ENCODE assay signal across 7 mouse cellular contexts in genomic region chr10:99592220-99592619, GRCm38 (mm10).
DNase-seq lines count a peak whose midpoint lies in the region.

No protein-coding gene starts in this region.

- H3K9me3 ChIP-seq in limb, embryonic 10.5 days (replicated peaks): no peaks in the 10 kb centered on the region

- no peak overlapping the region for H3K27ac ChIP-seq in limb, embryonic 10.5 days

- H3K36me3 ChIP-seq in limb, embryonic 10.5 days: no peaks in the 10 kb centered on the region

- WGBS in limb, embryonic 10.5 days: 42% methylated on average over 9 of the region's 9 CpGs

- H3K4me1 ChIP-seq in limb, embryonic 10.5 days: peaks cover 13% of the 10 kb centered on the region

- H3K4me3 ChIP-seq in limb, embryonic 10.5 days: no peak overlapping the region

- H3K27me3 ChIP-seq in limb, embryonic 10.5 days (ENCODE audit: low read depth, poor library complexity, severe bottlenecking): no peaks in the 10 kb centered on the region

- DNase-seq in kidney, postnatal 14 days: peak; percentile 14
- DNase-seq in kidney, adult 11 months: no peak
- peak; percentile 9 to 10 for DNase-seq in CD8-positive naive resting alpha-beta T cell, adult 2 months (ENCODE audit: low read depth in 2 of 2, low spot score in 2 of 2)
- DNase-seq in embryo, embryonic 11.5 days (ENCODE audit: low read depth, low spot score): peak; percentile 29
- DNase-seq in limb, embryonic 10.5 days (ENCODE audit: low spot score): peak; percentile 62
- DNase-seq in thymus, postnatal 0 days (ENCODE audit: low spot score): peak; percentile 83
- no peak for DNase-seq in natural killer cell, adult 2 months (ENCODE audit: low spot score in 2 of 2)

Comparison
In these comparisons a context has a peak if more than half of its experiments do, and no peak if none do; other contexts are left out.
1. DNase-seq: peak in kidney, postnatal 14 days (single experiment), CD8-positive naive resting alpha-beta T cell, adult 2 months (2 of 2), embryo, embryonic 11.5 days (single experiment), limb, embryonic 10.5 days (single experiment) and thymus, postnatal 0 days (single experiment); none in kidney, adult 11 months (single experiment) and natural killer cell, adult 2 months (0 of 2).